Mouse (Mus musculus): ENCODE measurements at regions not wholly inside any gene's neighbourhood (a gene's known extent, or its start where the extent isn't known, plus 50 kb on each side); places are given as distances from the start of the nearest gene placed in this dataset.

DNA sequence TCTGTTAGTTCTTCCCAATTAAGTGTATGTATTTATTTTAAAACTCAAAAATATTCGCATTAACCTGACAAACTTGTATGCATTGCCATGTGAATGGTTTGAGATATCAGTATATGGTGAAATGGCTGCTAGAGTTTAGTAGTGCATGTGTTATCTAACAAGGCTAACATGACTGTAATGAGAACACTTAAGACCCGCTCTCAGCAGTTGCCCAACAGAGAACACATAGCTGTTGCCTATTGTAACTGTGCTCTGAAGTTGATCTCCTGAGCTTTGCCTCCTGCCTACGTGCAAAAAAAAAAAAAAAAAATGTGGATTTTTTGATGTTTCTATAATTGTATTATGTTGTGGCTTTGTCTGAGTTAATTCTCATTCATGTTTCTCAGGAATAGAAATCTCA lies 897.2 kb downstream of the Efnb2 start:
- in situ Hi-C loops (cut with MboI; ENCODE audit: low pct_unique_long_range_greater_than_20kb in 1 of 2, low sequenced_read_pairs in 2 of 2, unreplicated experiment in 1 of 2), result no loop called here

DNA sequence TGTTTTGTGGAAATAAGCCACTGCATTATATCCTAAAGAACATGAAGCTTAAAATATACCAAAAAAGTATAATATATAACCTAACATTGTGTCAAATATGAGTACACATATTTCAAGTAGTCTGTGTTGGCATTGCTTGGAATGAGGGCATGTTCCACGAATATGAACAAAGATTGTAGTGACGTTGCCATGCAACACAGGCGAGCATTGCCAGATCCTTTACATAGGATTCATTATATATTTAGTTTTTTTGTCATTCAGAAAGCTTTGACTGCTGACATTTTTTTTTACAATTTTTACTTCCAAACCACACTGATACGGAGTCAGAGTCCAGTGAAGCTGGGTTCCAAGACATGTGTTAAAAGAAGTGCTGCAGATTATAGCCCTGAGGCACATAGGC lies 900.1 kb downstream of the Efnb2 start:
- in situ Hi-C loops (cut with MboI; ENCODE audit: low pct_unique_long_range_greater_than_20kb in 1 of 2, low sequenced_read_pairs in 2 of 2, unreplicated experiment in 1 of 2), result no loop called here

DNA sequence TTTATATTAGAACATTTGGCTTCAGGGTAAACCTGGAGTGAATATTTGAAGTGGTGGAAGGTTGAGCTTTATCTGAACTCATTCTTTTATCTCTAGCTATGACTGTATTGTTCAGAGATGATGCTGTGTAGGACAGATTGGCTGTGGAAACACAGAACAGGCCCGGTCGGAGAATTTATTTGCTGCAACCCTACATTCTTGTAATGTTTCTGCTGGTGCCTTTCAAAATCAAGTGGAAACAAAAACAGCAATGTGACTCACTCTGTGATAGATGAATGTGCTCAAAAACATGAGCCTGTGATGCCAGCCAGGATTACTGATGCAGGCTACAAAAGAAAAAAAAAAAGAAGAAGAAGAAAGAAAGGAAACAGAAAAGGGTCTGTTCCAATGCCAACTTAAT lies 928.3 kb downstream of the Efnb2 start:
- in situ Hi-C loops (cut with MboI; ENCODE audit: low pct_unique_long_range_greater_than_20kb in 1 of 2, low sequenced_read_pairs in 2 of 2, unreplicated experiment in 1 of 2), result no loop called here

DNA sequence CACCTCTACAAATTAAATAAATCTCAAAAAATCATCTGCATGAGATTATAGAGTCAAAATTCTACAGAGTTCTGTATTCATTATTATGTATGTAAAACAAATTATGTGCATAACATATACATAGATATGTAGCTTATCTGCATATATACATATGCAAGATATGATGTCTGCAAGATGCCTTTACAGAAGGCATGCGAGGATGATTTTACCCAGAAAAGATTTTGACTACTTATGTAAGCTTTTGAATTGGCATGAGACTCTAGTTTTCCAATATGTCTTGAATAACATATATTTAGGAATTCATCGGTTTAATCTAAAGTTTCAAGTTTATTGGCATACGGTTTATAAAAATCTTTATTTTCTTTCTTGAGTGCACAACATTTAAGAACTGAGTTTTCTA lies 939.2 kb downstream of the Efnb2 start:
- in situ Hi-C loops (cut with MboI; ENCODE audit: low pct_unique_long_range_greater_than_20kb in 1 of 2, low sequenced_read_pairs in 2 of 2, unreplicated experiment in 1 of 2), result no loop called here

DNA sequence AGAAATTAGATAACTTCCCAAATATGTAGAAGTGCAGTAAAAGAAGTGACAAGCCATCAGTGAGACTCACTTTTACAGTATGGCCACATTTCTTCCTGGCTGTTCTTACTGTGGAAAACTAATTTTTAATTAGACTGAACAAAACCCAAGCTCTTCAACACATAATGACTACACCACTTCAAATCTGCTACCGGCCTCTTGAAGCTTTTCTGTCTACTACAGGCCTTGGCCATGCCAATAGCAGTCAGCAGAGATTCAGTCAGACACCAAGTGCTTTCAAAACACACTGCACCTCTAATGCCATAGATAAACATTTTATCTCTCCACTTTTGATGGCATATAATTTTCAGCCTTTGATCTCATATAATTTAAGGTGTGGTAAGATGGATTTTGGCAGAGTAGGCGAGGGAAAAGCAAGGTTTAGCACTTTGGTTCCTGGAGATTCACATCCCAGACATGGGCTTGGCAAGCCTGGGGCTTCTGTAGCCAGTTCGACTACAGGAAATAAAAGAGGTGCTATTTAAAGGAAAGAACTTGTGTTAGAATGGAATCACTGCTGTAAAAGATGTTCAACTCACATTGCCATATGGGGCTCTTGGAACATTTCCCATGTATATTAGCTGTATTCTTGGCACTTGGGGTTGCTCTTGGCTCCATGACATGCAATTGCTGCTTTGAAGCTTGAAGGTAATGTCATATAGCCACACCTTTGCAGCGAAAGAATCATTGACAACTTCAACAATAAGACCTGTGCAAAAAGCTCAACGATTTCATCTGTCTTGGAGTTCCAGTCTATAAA lies 941.9 kb downstream of the Efnb2 start:
- in situ Hi-C loops (cut with MboI; ENCODE audit: low pct_unique_long_range_greater_than_20kb in 1 of 2, low sequenced_read_pairs in 2 of 2, unreplicated experiment in 1 of 2), result no loop called here

DNA sequence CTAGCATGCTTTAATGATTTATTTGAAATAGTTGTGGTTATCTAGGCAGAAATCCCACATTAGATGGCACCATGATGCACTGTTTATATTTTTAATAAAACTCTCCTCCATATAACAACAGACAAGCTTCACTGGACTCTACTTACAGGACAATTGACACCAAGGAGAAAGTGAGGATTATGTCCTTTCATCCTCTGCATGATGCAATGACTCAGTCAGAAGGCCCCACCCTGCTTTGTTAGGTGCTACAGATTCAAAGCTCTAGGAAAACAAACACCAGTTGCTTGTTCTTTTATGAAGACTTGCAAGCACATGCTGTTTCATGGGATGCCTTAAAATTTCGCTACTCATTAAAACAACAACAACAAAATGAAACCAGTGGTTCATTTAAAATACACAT lies 950.3 kb downstream of the Efnb2 start:
- in situ Hi-C loops (cut with MboI; ENCODE audit: low pct_unique_long_range_greater_than_20kb in 1 of 2, low sequenced_read_pairs in 2 of 2, unreplicated experiment in 1 of 2), result no loop called here

DNA sequence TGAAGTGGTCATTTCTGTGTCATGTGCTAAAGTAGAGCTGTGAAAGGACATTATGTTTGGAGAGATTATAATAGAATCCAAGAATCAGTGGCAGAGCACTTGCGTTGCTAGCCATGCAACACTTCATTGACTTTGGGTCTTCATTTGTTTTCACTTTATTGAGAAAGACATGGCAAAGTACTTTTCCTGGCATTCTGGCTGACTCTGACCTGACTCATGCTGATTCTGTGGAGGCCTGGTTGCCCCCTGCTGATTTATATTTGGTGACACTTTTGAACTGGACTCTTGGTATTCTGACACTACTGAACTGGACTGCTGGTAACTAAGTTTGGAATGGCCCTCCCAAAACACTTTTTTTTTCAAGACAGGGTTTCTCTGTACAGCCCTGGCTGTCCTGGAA lies 951.6 kb downstream of the Efnb2 start:
- in situ Hi-C loops (cut with MboI; ENCODE audit: low pct_unique_long_range_greater_than_20kb in 1 of 2, low sequenced_read_pairs in 2 of 2, unreplicated experiment in 1 of 2), result no loop called here

DNA sequence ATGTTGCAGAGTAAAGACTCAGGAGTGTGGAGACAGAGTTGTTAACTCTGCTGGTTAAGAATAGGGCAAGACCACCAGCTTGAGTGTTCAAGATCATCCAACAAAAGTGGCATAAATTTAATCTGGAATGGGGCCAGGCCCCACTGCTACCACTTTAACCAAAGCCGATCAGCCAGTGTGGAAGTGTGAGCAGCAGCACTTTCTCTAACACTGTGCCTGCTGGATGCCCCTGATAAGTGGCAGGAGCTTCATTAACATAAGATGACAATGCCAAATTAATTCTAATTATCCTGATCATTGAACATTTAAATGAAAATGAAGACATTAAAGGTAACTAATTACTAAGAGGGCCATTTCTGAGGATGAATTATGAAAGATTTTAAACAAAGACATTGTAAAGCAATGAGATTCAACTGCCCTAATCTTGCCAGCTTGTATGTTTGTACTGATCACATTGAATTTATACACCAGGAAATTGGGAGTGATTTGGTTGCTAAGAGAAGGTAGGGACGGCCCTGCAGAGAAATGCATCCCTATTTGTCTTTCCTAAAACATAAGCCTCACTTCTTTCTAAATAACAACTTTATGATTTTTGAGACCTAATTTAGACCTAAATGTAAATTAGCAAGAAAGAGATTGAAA lies 969.6 kb downstream of the Efnb2 start:
- in situ Hi-C loops (cut with MboI; ENCODE audit: low pct_unique_long_range_greater_than_20kb in 1 of 2, low sequenced_read_pairs in 2 of 2, unreplicated experiment in 1 of 2), result no loop called here

DNA sequence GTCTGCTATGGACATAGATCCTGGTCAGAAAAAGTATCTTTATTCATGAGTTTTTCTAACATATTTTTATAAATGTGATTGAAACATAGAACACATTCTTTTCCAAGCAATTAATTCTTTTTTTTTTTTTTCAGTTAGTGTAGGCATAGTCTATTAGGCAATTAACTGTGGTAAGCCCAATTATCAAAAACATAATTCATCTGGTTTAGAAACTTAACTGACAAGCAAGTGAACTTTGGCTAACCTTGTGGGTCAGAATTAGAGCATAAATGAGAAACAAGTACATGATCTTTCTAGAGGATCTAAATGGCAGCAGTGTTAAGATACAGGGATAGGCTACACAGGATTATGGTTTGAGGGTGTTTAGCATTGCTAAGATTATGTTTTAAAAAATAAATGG lies 1007.2 kb downstream of the Efnb2 start:
- in situ Hi-C loops (cut with MboI; ENCODE audit: low pct_unique_long_range_greater_than_20kb in 1 of 2, low sequenced_read_pairs in 2 of 2, unreplicated experiment in 1 of 2), result no loop called here
